Mouse (Mus musculus) heart, embryonic 10.5 days (tissue): Measurements from ENCODE around the gene Tcea2. TPM values are rescaled to one million over a fixed set of nuclear protein-coding genes. Genes with fewer than 3 reads are reported as not detected.

Source experiments
- DNase-seq: peaks from one replicate; pipeline ENCODE4 v3.0.0-alpha.2; 2017; ENCODE audit warnings: low spot score
- H3K27ac ChIP-seq: fragments of 300-500 bp; sonication (generic); 2 replicates; pipeline ENCODE4 v1.5.1; 2016; ENCODE audit warnings: mild to moderate bottlenecking
- H3K27me3 ChIP-seq: fragments of 300-500 bp; sonication (generic); 2 replicates; pipeline ENCODE4 v1.6.1; 2016; ENCODE audit warnings: mild to moderate bottlenecking; ENCODE audit not compliant: poor library complexity, insufficient read depth, severe bottlenecking
- H3K36me3 ChIP-seq: fragments of 300-500 bp; sonication (generic); 2 replicates; pipeline ENCODE4 v1.6.1; 2016; ENCODE audit warnings: mild to moderate bottlenecking, moderate library complexity
- H3K4me1 ChIP-seq: fragments of 300-500 bp; sonication (generic); 2 replicates; pipeline ENCODE4 v1.6.1; 2016; ENCODE audit warnings: mild to moderate bottlenecking
- H3K4me3 ChIP-seq: fragments of 300-500 bp; sonication (generic); 2 replicates; pipeline ENCODE4 v1.5.1; 2016; ENCODE audit warnings: mild to moderate bottlenecking, moderate library complexity
- H3K9me3 ChIP-seq: fragments of 300-500 bp; sonication (generic); 2 replicates; pipeline ENCODE4 v1.6.1; 2016; ENCODE audit warnings: mild to moderate bottlenecking, moderate library complexity
- WGBS: fragments of 180-500 bp; shearing (Covaris S2); methylation state at CpG from one replicate; pipeline ENCODE4 v1.1.7; 2016; 5-methylcytosine and 5-hydroxymethylcytosine counted together
- polyA plus RNA-seq: library from polyadenylated mRNA; unstranded; fragments of >200 nt; fragmentation: Nextera tagmentation; extraction: Ambion mirVana; gene quantifications from 2 replicates; pipeline ENCODE4 v1.2.1, GENCODE M21; 2016

Tcea2 gene
- polyA plus RNA-seq, 1 experiment from 2014 or later = 12.2 TPM

DNA sequence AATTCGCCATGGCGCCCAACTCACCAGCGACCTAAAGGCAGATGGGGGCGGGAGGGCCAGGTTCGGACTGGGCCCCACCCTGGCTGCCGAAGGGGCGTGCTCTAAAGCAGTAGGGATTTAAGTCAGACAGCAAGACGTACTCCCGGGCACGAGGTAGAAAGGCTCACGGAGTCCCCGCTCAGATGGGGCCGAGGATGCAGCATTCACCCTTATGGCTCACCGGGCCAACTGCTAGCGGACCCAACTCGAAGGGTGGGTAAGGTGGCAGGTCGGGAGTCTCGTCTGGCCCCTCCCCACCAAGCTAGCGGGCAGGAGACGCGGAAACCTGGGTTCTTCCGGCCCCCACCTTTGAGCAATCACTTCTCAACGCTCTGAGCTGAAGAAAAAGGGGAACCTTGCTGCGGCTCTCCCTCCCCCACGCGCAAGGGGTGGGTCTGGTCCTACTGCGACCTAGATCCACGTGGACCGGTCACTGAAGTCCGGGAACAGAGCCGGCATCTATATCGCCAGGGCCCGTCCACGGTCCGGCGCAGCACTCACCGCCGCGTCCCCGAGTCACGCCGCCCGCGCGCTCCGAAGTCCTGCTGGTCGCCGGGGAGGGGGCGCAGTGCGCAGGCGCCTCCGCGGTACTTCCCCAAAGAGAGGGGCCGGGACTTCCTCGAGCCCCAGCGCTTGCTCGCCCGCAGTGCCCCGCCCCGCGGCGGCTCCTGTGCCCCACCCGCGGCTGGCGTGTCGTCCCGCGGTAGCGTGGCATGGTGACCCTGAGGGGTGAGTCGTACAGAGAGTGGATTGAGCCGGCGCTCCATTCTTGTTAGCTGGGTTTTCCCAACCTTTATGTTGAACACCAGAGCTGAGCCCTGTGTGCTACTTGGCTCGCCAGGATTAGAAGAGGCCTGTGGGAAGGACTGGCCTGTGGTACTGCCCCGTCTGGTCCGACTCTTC lies 13.5 kb downstream of the Tcea2 start, which contains the start of gene Rgs19:
TSS of gene Rgs19 (minus strand) at position 639 of the 942 bp plus-strand sequence.
- WGBS = under 1% methylated on average over 75 of the region's 75 CpGs
- Histone ChIP-seq H3K4me3 (peak within 1 kb of the TSS; percentile 82), H3K9me3 (no peaks in the 10 kb centered on the region), H3K4me1 (peaks cover 37% of the 10 kb centered on the region), H3K36me3 (peaks cover 19% of the 10 kb centered on the region), H3K27ac (peak within 1 kb of the TSS; percentile 92), H3K27me3 (peaks cover 31% of the 10 kb centered on the region)
- DNase-seq = peak; percentile 92

DNA sequence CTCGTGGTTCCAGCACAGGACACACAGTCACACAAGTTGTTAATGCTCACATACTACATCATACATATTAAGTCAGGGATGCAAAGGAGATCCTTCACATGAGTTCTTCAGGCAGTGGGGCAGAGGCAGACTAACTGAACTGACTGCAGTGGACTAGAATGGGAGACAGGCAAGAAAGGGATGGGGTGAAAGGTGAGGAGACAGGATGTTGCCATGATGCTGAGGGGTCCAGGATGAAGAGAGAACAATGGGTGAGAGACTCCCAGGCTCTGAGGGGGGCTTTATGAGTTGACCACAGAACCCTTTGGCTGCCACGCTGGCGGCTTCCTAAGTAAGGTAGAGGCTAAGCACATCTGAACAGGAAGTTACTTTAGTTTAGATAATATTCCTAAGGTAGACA lies 14.5 kb downstream of the Tcea2 start:
- DNase-seq = no peak
- Histone ChIP-seq H3K9me3 (no peaks in the 10 kb centered on the region), H3K4me1 (peaks cover 34% of the 10 kb centered on the region), H3K4me3 (peak overlapping the region; percentile 82; the same call in 1 of the 2 replicates), H3K27me3 (peaks cover 31% of the 10 kb centered on the region), H3K36me3 (peaks cover 10% of the 10 kb centered on the region; the same call in 1 of the 2 replicates), H3K27ac (peak overlapping the region; percentile 92; the same call in 1 of the 2 replicates)
- 91% methylated on average over 3 of the region's 3 CpGs for WGBS

DNA sequence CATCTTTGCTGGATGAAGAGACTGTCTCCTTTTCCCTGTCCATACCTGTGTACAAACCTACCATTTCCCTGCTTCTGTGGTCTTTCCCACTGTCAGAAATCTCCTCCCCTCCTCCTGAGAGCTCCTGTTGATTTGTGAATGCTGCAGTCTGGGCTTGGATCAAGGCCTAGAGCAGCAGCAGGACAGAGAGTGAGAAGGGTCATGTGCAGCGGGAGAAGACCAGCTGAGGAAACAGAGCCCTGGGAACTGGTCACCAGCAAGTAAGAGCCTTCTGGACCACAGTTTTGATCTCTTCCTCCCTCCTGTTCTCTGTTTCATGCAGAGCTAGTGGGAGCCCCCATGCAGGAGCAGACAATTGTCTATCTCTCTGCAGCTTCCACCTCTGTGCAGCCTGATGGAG lies 15.7 kb downstream of the Tcea2 start:
- 0 out of 2 replicates have a peak, but pooled peaks cover 4% of the 10 kb centered on the region for H3K36me3 ChIP-seq
- no peaks in the 10 kb centered on the region for H3K9me3 ChIP-seq
- peaks cover 31% of the 10 kb centered on the region for H3K4me1 ChIP-seq
- WGBS = 73% methylated on average over 1 of the region's 1 CpGs
- DNase-seq = no peak
- peaks cover 31% of the 10 kb centered on the region for H3K27me3 ChIP-seq
- H3K27ac ChIP-seq = no peak overlapping the region
- no peak overlapping the region for H3K4me3 ChIP-seq

DNA sequence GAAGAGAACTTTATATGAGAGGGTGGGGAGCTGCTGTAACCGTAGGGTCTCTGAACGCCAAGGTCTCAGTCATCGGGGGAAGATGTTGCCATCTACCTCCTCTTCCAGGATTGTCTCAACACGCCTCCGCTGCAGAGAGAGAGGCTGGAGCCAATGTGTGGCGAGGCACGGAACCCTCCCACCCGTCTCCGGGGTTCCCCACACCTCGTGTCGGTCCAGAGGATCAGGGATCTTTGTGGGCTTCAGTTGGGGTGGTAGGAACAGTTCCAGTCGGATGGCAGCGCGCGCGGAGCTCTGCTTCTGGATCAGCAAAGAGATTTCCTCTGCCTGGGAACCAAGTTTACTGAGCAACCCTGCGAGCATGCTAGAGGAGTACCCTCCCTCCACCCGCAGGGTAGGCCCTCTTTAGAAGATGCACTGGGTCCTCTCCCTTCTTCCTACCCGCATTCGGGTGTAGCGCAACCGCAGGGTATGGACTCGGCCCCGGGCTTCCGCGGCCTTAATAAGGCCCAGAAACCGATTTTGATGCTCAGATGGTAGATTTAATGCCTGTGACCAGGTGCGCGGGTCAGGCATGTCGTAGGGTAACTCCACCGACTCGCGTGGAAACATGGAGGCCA lies 16.8 kb downstream of the Tcea2 start:
- Histone ChIP-seq H3K4me3 (no peak overlapping the region), H3K27me3 (peaks cover 31% of the 10 kb centered on the region), H3K36me3 (no peaks in the 10 kb centered on the region), H3K27ac (no peak overlapping the region), H3K9me3 (no peaks in the 10 kb centered on the region), H3K4me1 (peaks cover 19% of the 10 kb centered on the region)
- WGBS = 57% methylated on average over 33 of the region's 33 CpGs
- DNase-seq = no peak

DNA sequence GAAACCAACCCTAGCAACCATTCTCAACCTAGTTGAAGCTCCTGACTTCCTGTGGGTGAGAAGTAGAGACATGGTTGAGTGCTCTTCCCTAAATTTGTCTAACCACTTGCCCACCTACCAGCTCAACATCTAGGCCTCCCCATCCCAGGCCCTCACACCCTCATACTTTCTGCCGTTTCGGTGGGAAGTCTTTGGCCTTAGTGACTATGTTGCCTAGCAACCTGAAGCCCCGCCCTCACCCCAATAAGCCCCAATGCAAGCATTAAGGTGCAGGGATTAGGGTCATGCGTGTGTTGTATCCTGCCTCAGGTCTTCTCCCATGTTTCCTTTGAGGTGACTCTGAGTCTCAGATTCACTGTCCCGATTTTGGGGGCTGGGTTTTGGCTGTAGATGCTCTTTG lies 18.1 kb downstream of the Tcea2 start, which contains the start of gene Lkaaear1:
TSS of gene Lkaaear1 (minus strand) at position 202 of the 400 bp plus-strand sequence.
- Histone ChIP-seq H3K4me3 (no peak within 1 kb of the TSS), H3K27me3 (peaks cover 31% of the 10 kb centered on the region), H3K36me3 (no peaks in the 10 kb centered on the region), H3K4me1 (peaks cover 10% of the 10 kb centered on the region), H3K27ac (no peak within 1 kb of the TSS), H3K9me3 (no peaks in the 10 kb centered on the region)
- DNase-seq = no peak
- WGBS = 48% methylated on average over 5 of the region's 5 CpGs

DNA sequence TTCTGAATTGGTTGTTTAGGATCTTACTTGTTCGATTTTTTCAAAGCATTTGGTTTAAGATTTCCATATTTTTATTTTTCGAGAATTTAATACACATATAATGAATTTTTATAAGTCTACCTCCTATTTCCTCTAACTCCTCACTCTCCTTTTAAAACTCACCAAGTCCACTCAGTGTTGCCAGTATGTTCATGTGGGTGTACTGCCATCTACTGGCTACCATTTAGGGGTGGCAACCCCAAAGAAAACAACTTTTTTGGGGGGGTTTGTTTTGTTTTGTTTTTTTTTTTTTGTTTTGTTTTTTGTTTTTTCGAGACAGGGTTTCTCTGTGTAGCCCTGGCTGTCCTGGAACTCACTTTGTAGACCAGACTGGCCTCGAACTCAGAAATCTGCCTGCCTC lies 26.6 kb downstream of the Tcea2 start:
- H3K27me3 ChIP-seq = no peaks in the 10 kb centered on the region
- no peak overlapping the region for H3K4me3 ChIP-seq
- H3K9me3 ChIP-seq = no peaks in the 10 kb centered on the region
- WGBS = 37% methylated on average over 4 of the region's 4 CpGs
- H3K4me1 ChIP-seq = no peaks in the 10 kb centered on the region
- peak; percentile 22 for DNase-seq
- no peaks in the 10 kb centered on the region for H3K36me3 ChIP-seq
- no peak overlapping the region for H3K27ac ChIP-seq

DNA sequence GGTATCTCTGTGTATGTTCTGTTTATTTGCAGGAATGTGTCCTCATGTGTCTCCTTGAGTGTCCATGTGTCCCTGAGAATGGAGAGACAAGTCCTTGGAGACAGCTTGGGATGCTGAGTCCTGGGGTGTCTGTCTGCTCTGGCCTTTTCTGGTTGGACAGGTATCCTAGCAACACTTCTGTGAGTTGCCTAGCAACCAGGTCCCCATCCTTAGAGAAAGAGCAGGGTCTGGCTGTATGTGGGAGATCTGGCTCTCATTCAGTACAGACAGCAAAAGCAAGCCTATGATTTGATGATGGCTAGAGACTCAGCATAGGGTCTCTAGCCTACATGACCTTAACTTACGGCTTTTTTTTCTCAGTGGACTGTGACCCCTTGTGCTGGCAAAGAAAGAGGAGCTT lies 33.6 kb downstream of the Tcea2 start:
- peaks cover 21% of the 10 kb centered on the region for H3K4me1 ChIP-seq
- DNase-seq = no peak
- no peak overlapping the region for H3K27ac ChIP-seq
- no peaks in the 10 kb centered on the region for H3K27me3 ChIP-seq
- peaks cover 2% of the 10 kb centered on the region; the same call in 1 of the 2 replicates for H3K36me3 ChIP-seq
- H3K4me3 ChIP-seq = no peak overlapping the region
- WGBS = 74% methylated on average over 1 of the region's 1 CpGs
- no peaks in the 10 kb centered on the region for H3K9me3 ChIP-seq

DNA sequence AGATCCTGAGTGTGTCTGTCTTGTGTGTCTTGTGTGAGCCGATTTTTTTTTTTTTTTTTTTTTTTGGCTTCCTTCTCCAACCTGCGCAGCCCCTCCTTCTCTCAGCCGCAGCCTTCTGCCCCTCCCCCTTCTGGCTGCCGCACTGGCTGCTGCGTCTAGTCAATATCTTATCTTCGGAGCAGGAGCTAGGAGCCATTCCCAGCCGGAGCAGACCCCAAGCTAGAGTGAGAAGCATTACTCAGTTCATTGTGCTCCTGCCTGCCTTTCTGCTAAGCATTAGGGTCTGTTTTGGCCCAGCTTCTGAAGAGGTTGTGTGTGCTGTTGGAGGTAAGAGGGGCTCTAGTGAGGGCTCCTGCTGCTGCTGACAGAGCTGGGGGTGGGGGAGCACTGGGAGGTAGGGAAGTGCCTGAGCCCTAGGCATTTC lies 34.8 kb downstream of the Tcea2 start, which contains the start of gene Oprl1:
TSS of gene Oprl1 (plus strand) at position 114 of the 424 bp plus-strand sequence.
- H3K36me3 ChIP-seq = peaks cover 13% of the 10 kb centered on the region; the same call in 1 of the 2 replicates
- H3K27ac ChIP-seq = peak within 1 kb of the TSS; percentile 83
- H3K4me1 ChIP-seq = peaks cover 21% of the 10 kb centered on the region
- H3K9me3 ChIP-seq = no peaks in the 10 kb centered on the region
- DNase-seq = peak; percentile 85
- WGBS = 0% methylated on average over 7 of the region's 7 CpGs
- H3K27me3 ChIP-seq = no peaks in the 10 kb centered on the region
- H3K4me3 ChIP-seq = peak within 1 kb of the TSS; percentile 54

DNA sequence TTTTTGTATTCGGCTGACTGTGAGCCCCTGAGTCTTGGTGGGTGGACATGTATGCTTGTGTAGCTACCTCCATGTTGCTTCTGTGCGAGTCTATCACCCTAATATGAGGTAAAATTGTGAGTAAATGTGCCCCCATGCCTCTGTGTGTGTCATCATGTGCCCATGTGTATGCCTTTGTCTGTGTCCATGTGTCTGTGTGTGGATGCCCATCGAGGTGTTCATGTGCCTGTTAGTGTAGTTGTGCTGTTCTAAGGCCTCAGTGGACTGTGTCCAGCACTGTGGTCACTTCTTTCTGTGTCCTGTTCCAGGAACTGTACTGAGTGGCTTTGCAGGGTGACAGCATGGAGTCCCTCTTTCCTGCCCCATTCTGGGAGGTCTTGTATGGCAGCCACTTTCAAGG lies 35.3 kb downstream of the Tcea2 start:
- whole genome bisulfite sequencing = 66% methylated on average over 3 of the region's 3 CpGs
- H3K27me3 ChIP-seq = no peaks in the 10 kb centered on the region
- peak overlapping the region; percentile 83 for H3K27ac ChIP-seq
- no peaks in the 10 kb centered on the region for H3K9me3 ChIP-seq
- peaks cover 21% of the 10 kb centered on the region for H3K4me1 ChIP-seq
- peaks cover 13% of the 10 kb centered on the region; the same call in 1 of the 2 replicates for H3K36me3 ChIP-seq
- no peak for DNase-seq
- H3K4me3 ChIP-seq = peak overlapping the region; percentile 54

DNA sequence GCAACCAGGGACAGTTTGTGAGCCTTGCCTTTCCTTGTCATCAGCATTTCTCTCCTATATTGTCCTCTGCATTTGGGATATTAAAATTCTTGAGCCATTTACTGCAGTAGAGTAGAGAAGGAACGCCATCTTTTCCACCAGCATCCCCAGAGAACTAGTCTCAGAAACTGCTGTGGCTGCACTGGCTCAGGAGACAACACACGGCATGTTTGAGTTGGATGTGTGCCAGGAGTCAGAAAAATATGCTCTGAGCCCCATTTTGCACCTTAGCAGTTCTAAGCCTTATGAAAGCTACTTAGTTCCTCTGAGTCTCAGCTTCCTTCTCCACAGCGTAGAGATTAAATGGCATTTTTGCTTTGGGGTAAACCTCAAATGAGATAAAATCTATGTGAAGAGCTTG lies 36.9 kb downstream of the Tcea2 start:
- DNase-seq = no peak
- no peak overlapping the region for H3K27ac ChIP-seq
- no peak overlapping the region for H3K4me3 ChIP-seq
- no peaks in the 10 kb centered on the region for H3K27me3 ChIP-seq
- peaks cover 13% of the 10 kb centered on the region; the same call in 1 of the 2 replicates for H3K36me3 ChIP-seq
- 59% methylated on average over 3 of the region's 3 CpGs for WGBS
- no peaks in the 10 kb centered on the region for H3K9me3 ChIP-seq
- peaks cover 21% of the 10 kb centered on the region for H3K4me1 ChIP-seq

DNA sequence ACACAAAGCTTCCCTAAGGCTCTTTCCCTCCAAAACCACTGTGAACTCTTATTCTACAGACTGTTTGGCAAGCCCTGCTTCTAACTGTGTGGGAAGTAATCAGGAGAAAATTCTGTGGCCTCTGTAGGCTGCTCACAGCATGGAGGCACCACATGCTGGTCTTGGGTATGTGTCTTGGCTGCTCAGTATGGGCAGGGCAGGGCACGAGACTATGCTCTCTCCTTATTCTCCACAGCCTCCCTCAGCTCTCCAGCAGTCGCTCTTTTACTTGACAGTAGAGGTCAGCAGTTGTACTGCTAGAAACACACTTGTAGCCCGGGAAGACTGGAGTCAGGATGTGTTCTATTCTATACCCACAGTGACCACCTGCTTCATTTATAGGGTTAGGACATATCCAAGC lies 40.0 kb downstream of the Tcea2 start:
- no peak overlapping the region for H3K27ac ChIP-seq
- H3K9me3 ChIP-seq = no peaks in the 10 kb centered on the region
- DNase-seq = no peak
- WGBS = 32% methylated on average over 3 of the region's 3 CpGs
- peaks cover 12% of the 10 kb centered on the region for H3K4me1 ChIP-seq
- H3K27me3 ChIP-seq = no peaks in the 10 kb centered on the region
- no peak overlapping the region for H3K4me3 ChIP-seq
- peaks cover 13% of the 10 kb centered on the region; the same call in 1 of the 2 replicates for H3K36me3 ChIP-seq

DNA sequence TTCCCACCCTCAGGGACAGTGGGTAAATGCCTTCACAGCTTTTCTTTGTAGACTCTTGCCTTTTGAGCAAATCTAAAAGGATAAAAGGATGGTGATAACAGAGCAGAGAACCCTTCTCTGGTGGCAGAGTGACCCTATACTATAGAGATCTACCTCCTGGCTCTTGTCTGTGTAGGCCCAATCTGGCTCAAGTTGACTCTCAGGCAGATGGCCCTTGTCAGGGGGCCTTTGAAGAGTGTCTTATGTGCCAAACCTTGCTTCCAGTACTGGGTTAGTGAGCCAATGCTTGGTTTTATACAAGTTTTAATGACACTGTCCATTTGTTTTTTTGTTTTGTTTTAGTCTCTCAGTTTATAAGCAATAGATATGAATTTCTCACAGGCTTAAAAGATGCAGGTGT lies 41.1 kb downstream of the Tcea2 start:
- no peaks in the 10 kb centered on the region for H3K9me3 ChIP-seq
- DNase-seq = no peak
- peaks cover 13% of the 10 kb centered on the region; the same call in 1 of the 2 replicates for H3K36me3 ChIP-seq
- peaks cover 1% of the 10 kb centered on the region; the same call in 1 of the 2 replicates for H3K4me1 ChIP-seq
- H3K27ac ChIP-seq = no peak overlapping the region
- H3K27me3 ChIP-seq = no peaks in the 10 kb centered on the region
- H3K4me3 ChIP-seq = no peak overlapping the region

DNA sequence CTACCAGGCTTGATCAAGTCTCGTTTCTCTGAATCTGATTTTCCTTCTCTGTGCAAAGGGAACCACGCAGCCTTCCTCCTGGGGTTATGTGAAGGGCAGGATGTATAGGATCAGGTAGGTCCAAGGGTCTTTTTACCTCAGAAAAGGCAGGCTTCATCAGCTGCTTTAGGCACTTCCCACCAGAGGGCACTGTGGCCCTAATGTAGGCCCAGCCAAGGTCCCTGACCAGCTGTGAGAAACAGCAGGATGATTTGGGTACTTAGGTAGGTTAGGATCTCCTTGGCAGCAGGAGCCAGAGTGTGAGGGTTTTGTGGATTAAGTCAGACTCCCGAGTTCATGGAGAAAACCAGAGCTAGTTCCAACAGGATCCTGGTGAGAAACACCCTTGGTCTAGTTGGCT lies 42.1 kb downstream of the Tcea2 start:
- H3K27me3 ChIP-seq = no peaks in the 10 kb centered on the region
- no peak overlapping the region for H3K4me3 ChIP-seq
- H3K27ac ChIP-seq = no peak overlapping the region
- no peaks in the 10 kb centered on the region for H3K4me1 ChIP-seq
- DNase-seq = no peak
- peaks cover 13% of the 10 kb centered on the region; the same call in 1 of the 2 replicates for H3K36me3 ChIP-seq
- no peaks in the 10 kb centered on the region for H3K9me3 ChIP-seq
- WGBS = 16% methylated on average over 3 of the region's 3 CpGs
